Mouse (Mus musculus) CH12.LX (cell line): ENCODE measurements around the gene Syk. TPM values are rescaled to one million over a fixed set of nuclear protein-coding genes. Genes with fewer than 3 reads are reported as not detected.

Experiments used
- DNase-seq: peaks from one replicate; pipeline ENCODE4 v3.0.0-alpha.2; 2013; ENCODE audit errors: extremely low read depth
- H3K27ac ChIP-seq: 2 replicates; pipeline ENCODE4 v1.5.1; 2012; ENCODE audit warnings: low read depth, mild to moderate bottlenecking, control low read depth, moderate library complexity; ENCODE audit not compliant: insufficient read depth
- H3K27me3 ChIP-seq: replicated peaks from 2 replicates; pipeline ENCODE3; 2012; ENCODE audit warnings: inconsistent platforms
- H3K36me3 ChIP-seq, 2 experiments: replicated peaks in 1 of 2; 2 replicates each; pipeline versions ENCODE3 to v1.6.1; 2012; ENCODE audit warnings: inconsistent platforms in 1 of 2, low read length in 1 of 2, mild to moderate bottlenecking in 1 of 2, mixed read lengths in 1 of 2, moderate library complexity in 1 of 2; ENCODE audit not compliant: control insufficient read depth in 1 of 2, insufficient read depth in 1 of 2
- H3K4me1 ChIP-seq, 2 experiments: 2 replicates each; pipeline ENCODE4 v1.6.1; 2012; ENCODE audit warnings: inconsistent platforms in 1 of 2, moderate library complexity in 1 of 2; ENCODE audit not compliant: insufficient read depth in 2 of 2, control insufficient read depth in 1 of 2
- H3K4me2 ChIP-seq: 2 replicates; pipeline ENCODE4 v1.6.1; 2012; ENCODE audit warnings: low read depth, mild to moderate bottlenecking, control low read depth; ENCODE audit not compliant: poor library complexity, insufficient read depth, severe bottlenecking
- H3K4me3 ChIP-seq, 3 experiments: fragments of 150-350 bp in 1 of 3; sonication (generic) in 1 of 3; replicated peaks in 1 of 3; 2 replicates each; pipeline versions ENCODE3 to v1.5.1; 2011 to 2012; ENCODE audit warnings: low read depth in 2 of 3, low read length in 2 of 3, mild to moderate bottlenecking in 2 of 3, moderate library complexity in 2 of 3, control low read depth in 1 of 3, improper control_type of control experiment in 1 of 3, inconsistent platforms in 1 of 3, mixed read lengths in 1 of 3; ENCODE audit not compliant: poor library complexity in 1 of 3
- H3K79me2 ChIP-seq: replicated peaks from 2 replicates; pipeline ENCODE4 v1.6.1; 2012; ENCODE audit warnings: mild to moderate bottlenecking, moderate library complexity; ENCODE audit not compliant: control insufficient read depth, poor library complexity, insufficient read depth, severe bottlenecking; ENCODE audit errors: extremely low read depth
- H3K9ac ChIP-seq: 2 replicates; pipeline ENCODE4 v1.6.1; 2012; ENCODE audit warnings: low read depth, mild to moderate bottlenecking, control low read depth, moderate library complexity; ENCODE audit not compliant: insufficient read depth
- H3K9me3 ChIP-seq: replicated peaks from 2 replicates; pipeline ENCODE3; 2012; ENCODE audit warnings: low read length, inconsistent platforms, mixed read lengths
- BHLHE40 ChIP-seq: IDR thresholded peaks from 2 replicates; pipeline ENCODE4 v1.6.1; 2011; ENCODE audit warnings: mild to moderate bottlenecking, low read depth, low read length, improper control_type of control experiment
- CHD2 ChIP-seq: IDR thresholded peaks from 2 replicates; pipeline ENCODE4 v1.6.1; 2011; ENCODE audit warnings: low read length, improper control_type of control experiment
- CTCF ChIP-seq, 2 experiments: IDR thresholded peaks in 1 of 2; conservative IDR thresholded peaks in 1 of 2; 2 replicates each; pipeline ENCODE4 v1.5.1; 2011 to 2012; ENCODE audit warnings: low read depth in 2 of 2, low read length in 2 of 2, improper control_type of control experiment in 1 of 2, inconsistent platforms in 1 of 2, mild to moderate bottlenecking in 1 of 2, moderate library complexity in 1 of 2
- E2F4 ChIP-seq: IDR thresholded peaks from 2 replicates; pipeline ENCODE4 v1.6.1; 2011; ENCODE audit warnings: low read depth, low read length, improper control_type of control experiment; ENCODE audit not compliant: insufficient replicate concordance
- IRF4 ChIP-seq: IDR thresholded peaks from 2 replicates; pipeline ENCODE4 v1.6.1; 2014; ENCODE audit warnings: low read depth, mild to moderate bottlenecking, inconsistent platforms, low read length, improper control_type of control experiment
- MAZ ChIP-seq: IDR thresholded peaks from 2 replicates; pipeline ENCODE4 v1.6.1; 2012; ENCODE audit warnings: low read depth, mild to moderate bottlenecking, inconsistent platforms, low read length, improper control_type of control experiment, moderate library complexity
- MEF2A ChIP-seq: IDR thresholded peaks from 2 replicates; pipeline ENCODE4 v1.6.1; 2014; ENCODE audit warnings: low read depth, mild to moderate bottlenecking, inconsistent platforms, low read length, improper control_type of control experiment, borderline replicate concordance
- MXI1 ChIP-seq: IDR thresholded peaks from 2 replicates; pipeline ENCODE4 v1.6.1; 2011; ENCODE audit warnings: mild to moderate bottlenecking, low read depth, low read length, improper control_type of control experiment
- MYC ChIP-seq: IDR thresholded peaks from 2 replicates; pipeline ENCODE4 v1.6.1; 2011; ENCODE audit warnings: low read depth, mild to moderate bottlenecking, improper control_type of control experiment, low read length
- NRF1 ChIP-seq: IDR thresholded peaks from 2 replicates; pipeline ENCODE4 v1.6.1; 2014; ENCODE audit warnings: low read depth, mild to moderate bottlenecking, inconsistent platforms, low read length, improper control_type of control experiment, moderate library complexity
- POLR2A ChIP-seq: IDR thresholded peaks from 2 replicates; pipeline ENCODE4 v1.6.1; 2011; ENCODE audit warnings: low read depth, mild to moderate bottlenecking, improper control_type of control experiment, low read length
- RAD21 ChIP-seq: IDR thresholded peaks from 2 replicates; pipeline ENCODE4 v1.6.1; 2011; ENCODE audit warnings: low read depth, mild to moderate bottlenecking, low read length, improper control_type of control experiment, moderate library complexity
- SMC3 ChIP-seq: IDR thresholded peaks from 2 replicates; pipeline ENCODE4 v1.6.1; 2011; ENCODE audit warnings: low read depth, low read length, improper control_type of control experiment
- TCF12 ChIP-seq: IDR thresholded peaks from 2 replicates; pipeline ENCODE4 v1.6.1; 2014; ENCODE audit warnings: low read depth, mild to moderate bottlenecking, inconsistent platforms, low read length, improper control_type of control experiment
- USF1 ChIP-seq: IDR thresholded peaks from 2 replicates; pipeline ENCODE4 v1.6.1; 2014; ENCODE audit warnings: low read depth, mild to moderate bottlenecking, inconsistent platforms, low read length, improper control_type of control experiment
- USF2 ChIP-seq: conservative IDR thresholded peaks from 2 replicates; pipeline ENCODE4 v1.6.1; 2011; ENCODE audit warnings: low read depth, low read length, improper control_type of control experiment
- ZC3H11A ChIP-seq: IDR thresholded peaks from 2 replicates; pipeline ENCODE4 v1.6.1; 2012; ENCODE audit warnings: low read depth, mild to moderate bottlenecking, inconsistent platforms, low read length, improper control_type of control experiment
- ZMIZ1 ChIP-seq: IDR thresholded peaks from 2 replicates; pipeline ENCODE4 v1.6.1; 2012; ENCODE audit warnings: low read depth, mild to moderate bottlenecking, inconsistent platforms, low read length, improper control_type of control experiment
- ZNF384 ChIP-seq: IDR thresholded peaks from 2 replicates; pipeline ENCODE4 v1.6.1; 2012; ENCODE audit warnings: low read depth, low read length, improper control_type of control experiment, inconsistent platforms
- dilution Hi-C: fragments of 300-500 bp; cut with MboI; formaldehyde crosslinking; loops from 2 replicates; pipeline ENCODE4 v1.14.3; 2020; ENCODE audit warnings: low sequenced_read_pairs; ENCODE audit not compliant: extremely low pct_unique_long_range_greater_than_20kb, extremely low pct_ligation_motif_present
- in situ Hi-C: fragments of 300-500 bp; cut with MboI; formaldehyde crosslinking; loops from 3 replicates; pipeline ENCODE4 v1.14.3; 2019; ENCODE audit warnings: low sequenced_read_pairs, low pct_ligation_motif_present, low pct_unique_long_range_greater_than_20kb, mixed read lengths
- polyA plus RNA-seq: library from polyadenylated mRNA; unstranded; fragments of >175 nt; gene quantifications from 2 replicates; pipeline ENCODE4 v1.2.1, GENCODE M21; 2012; ENCODE audit warnings: low read depth; ENCODE audit not compliant: insufficient read length
- total RNA-seq, 2 experiments: library from RNA; depleted of rRNA; stranded (reverse); fragments of 300-350 nt in 1 of 2; fragments of >200 nt in 1 of 2; gene quantifications; 2 replicates each; pipeline ENCODE4 v1.2.3; 2012 to 2014

The Syk gene
- total and polyA plus RNA-seq, 3 experiments = 117 to 185 (median 163) TPM

DNA sequence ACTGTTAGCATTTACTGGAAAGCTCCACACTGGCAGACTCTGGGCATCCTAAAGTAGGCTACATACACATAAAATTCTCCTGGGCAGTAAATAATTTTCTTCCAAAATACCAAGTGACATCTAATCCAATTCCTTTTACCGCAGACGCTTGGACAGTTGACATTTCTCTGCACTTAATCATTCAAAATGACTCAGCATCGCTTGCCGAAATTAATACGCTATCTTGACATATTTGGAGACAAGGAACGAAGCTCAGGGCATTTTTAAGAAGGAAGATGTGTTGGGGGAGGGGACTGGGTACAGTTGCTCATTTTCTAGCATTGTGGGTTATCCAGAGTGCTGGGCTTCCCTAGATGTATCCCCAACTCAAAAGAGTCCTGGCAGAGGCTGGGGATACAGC, 36.7 kb upstream of the Syk start:
- in situ Hi-C loops = no loop called here
- no peaks in the 10 kb centered on the region for H3K27me3 ChIP-seq
- H3K9me3 ChIP-seq = no peaks in the 10 kb centered on the region
- DNase-seq = no peak
- no peak overlapping the region for H3K27ac ChIP-seq
- no peak for TF ChIP-seq BHLHE40
- TF ChIP-seq TCF12 = no peak
- TF ChIP-seq ZMIZ1 = no peak
- TF ChIP-seq ZC3H11A = no peak
- no peak for TF ChIP-seq POLR2A
- H3K36me3 ChIP-seq = no peaks in the 10 kb centered on the region
- no peak overlapping the region for H3K4me3 ChIP-seq
- dilution Hi-C loops = no loop called here
- no peak overlapping the region for H3K4me2 ChIP-seq
- no peak overlapping the region for H3K9ac ChIP-seq
- H3K79me2 ChIP-seq = no peaks in the 10 kb centered on the region
- H3K4me1 ChIP-seq = peaks cover 15 to 23% of the 10 kb centered on the region in 2 experiments

DNA sequence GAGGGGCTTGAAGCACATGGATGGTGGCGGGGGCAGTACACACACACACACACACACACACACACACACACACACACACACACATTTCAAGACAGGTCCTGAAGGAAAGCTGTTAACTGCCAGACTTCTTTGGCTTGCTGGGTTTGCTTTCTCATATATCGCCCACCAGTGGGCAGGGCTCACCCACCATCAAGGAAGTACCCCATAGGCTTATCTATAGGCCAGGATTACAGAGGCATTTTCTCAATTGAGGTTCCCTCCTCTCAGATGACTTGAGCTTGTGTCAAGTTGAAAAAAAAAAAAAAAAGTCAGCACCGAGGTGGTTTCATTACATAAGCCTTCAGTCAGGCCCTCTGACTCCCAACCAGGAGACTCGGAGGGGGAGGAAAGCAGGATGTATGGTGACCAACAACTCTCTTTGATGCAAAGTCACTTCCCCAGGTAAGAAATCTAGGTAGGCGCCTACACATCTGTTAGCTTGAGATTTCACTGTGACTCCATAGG, 32.2 kb upstream of the Syk start:
- Histone ChIP-seq H3K9ac (no peak overlapping the region), H3K79me2 (no peaks in the 10 kb centered on the region), H3K27me3 (no peaks in the 10 kb centered on the region), H3K4me1 (peaks cover 0 to 14% of the 10 kb centered on the region in 2 experiments; a peak in 2 of 4 replicates), H3K4me3 (no peak overlapping the region), H3K4me2 (no peak overlapping the region), H3K36me3 (peaks cover 0 to 10% of the 10 kb centered on the region in 2 experiments), H3K27ac (no peak overlapping the region)
- DNase-seq = no peak
- in situ Hi-C loops = loop anchor here (25.0 kb wide), 1 partner anchor 713 kb away; the partner anchor contains the start of gene Gadd45g
- dilution Hi-C loops = no loop called here
- no peak for TF ChIP-seq USF2
- no peak for TF ChIP-seq SMC3
- no peak for TF ChIP-seq IRF4
- TF ChIP-seq RAD21 = no peak; the same call in 1 of the 2 replicates
- TF ChIP-seq MYC = no peak
- no peak for TF ChIP-seq MEF2A
- no peak for TF ChIP-seq NRF1
- no peak for TF ChIP-seq BHLHE40
- no peak for TF ChIP-seq USF1
- TF ChIP-seq MXI1 = no peak
- TF ChIP-seq MAZ = no peak
- TF ChIP-seq CTCF (conservative IDR thresholded peaks at IDR 0.05 in 1 of 2, IDR thresholded peaks at IDR 0.05 in 1 of 2; ENCODE audit: low read depth in 2 of 2, low read length in 2 of 2) = no peak
- no peak for TF ChIP-seq CHD2
- no peak for TF ChIP-seq ZNF384
- TF ChIP-seq POLR2A = no peak
- TF ChIP-seq E2F4 = no peak
- TF ChIP-seq, all 38 proteins: peak for 0
- H3K9me3 ChIP-seq = no peaks in the 10 kb centered on the region
